Mouse (Mus musculus) hindbrain, embryonic 11.5 days (tissue): ENCODE results near the gene Tbc1d16. TPM values are rescaled to one million over a fixed set of nuclear protein-coding genes. Genes with fewer than 3 reads are reported as not detected.

Experiments used
- ATAC-seq: fragments of 200-750 bp; cut with Nextera tagmentation; 2 replicates; pipeline ENCODE4 v1.8.0; 2017; ENCODE audit warnings: mild to moderate bottlenecking, moderate TSS enrichment, moderate library complexity; ENCODE audit not compliant: low FRiP score
- DNase-seq: peaks from one replicate; pipeline ENCODE4 v3.0.0-alpha.2; 2015; ENCODE audit warnings: low spot score
- H3K27ac ChIP-seq: fragments of 300-500 bp; sonication (generic); 2 replicates; pipeline ENCODE4 v1.5.1; 2014; ENCODE audit warnings: mild to moderate bottlenecking, low read depth, low read length
- H3K27me3 ChIP-seq: fragments of 300-500 bp; sonication (generic); 2 replicates; pipeline ENCODE4 v1.6.1; 2014; ENCODE audit warnings: mild to moderate bottlenecking, low read length, moderate library complexity, mixed read lengths; ENCODE audit not compliant: control insufficient read depth, insufficient read depth
- H3K36me3 ChIP-seq: fragments of 300-500 bp; sonication (generic); 2 replicates; pipeline ENCODE4 v1.6.1; 2014; ENCODE audit warnings: mild to moderate bottlenecking, low read length, moderate library complexity, mixed read lengths; ENCODE audit not compliant: control insufficient read depth, insufficient read depth
- H3K4me1 ChIP-seq: fragments of 300-500 bp; sonication (generic); replicated peaks from 2 replicates; pipeline ENCODE4 v1.6.1; 2014; ENCODE audit warnings: low read length, mixed read lengths; ENCODE audit not compliant: control insufficient read depth, insufficient read depth
- H3K4me2 ChIP-seq: fragments of 300-500 bp; sonication (generic); replicated peaks from 2 replicates; pipeline ENCODE4 v1.6.1; 2014; ENCODE audit warnings: mild to moderate bottlenecking, low read depth, low read length
- H3K4me3 ChIP-seq: fragments of 300-500 bp; sonication (generic); 2 replicates; pipeline ENCODE4 v1.5.1; 2014; ENCODE audit warnings: low read depth, low read length
- H3K9ac ChIP-seq: fragments of 300-500 bp; sonication (generic); 2 replicates; pipeline ENCODE4 v1.6.1; 2014; ENCODE audit warnings: low read depth, low read length
- H3K9me3 ChIP-seq: fragments of 300-500 bp; sonication (generic); 2 replicates; pipeline ENCODE4 v1.6.1; 2016; ENCODE audit warnings: low read length; ENCODE audit not compliant: control insufficient read depth
- WGBS: fragments of 180-500 bp; shearing (Covaris S2); extraction: QIAGEN DNeasy Blood & Tissue Kit; methylation state at CpG from one replicate; pipeline ENCODE4 v1.1.7; 2014; 5-methylcytosine and 5-hydroxymethylcytosine counted together
- polyA plus RNA-seq: library from polyadenylated mRNA; unstranded; fragments of >200 nt; fragmentation: Nextera tagmentation; extraction: Ambion mirVana; gene quantifications from 2 replicates; pipeline ENCODE4 v1.2.1, GENCODE M21; 2014

The Tbc1d16 gene
- polyA plus RNA-seq, 1 experiment from 2014 or later: 20.7 TPM

DNA sequence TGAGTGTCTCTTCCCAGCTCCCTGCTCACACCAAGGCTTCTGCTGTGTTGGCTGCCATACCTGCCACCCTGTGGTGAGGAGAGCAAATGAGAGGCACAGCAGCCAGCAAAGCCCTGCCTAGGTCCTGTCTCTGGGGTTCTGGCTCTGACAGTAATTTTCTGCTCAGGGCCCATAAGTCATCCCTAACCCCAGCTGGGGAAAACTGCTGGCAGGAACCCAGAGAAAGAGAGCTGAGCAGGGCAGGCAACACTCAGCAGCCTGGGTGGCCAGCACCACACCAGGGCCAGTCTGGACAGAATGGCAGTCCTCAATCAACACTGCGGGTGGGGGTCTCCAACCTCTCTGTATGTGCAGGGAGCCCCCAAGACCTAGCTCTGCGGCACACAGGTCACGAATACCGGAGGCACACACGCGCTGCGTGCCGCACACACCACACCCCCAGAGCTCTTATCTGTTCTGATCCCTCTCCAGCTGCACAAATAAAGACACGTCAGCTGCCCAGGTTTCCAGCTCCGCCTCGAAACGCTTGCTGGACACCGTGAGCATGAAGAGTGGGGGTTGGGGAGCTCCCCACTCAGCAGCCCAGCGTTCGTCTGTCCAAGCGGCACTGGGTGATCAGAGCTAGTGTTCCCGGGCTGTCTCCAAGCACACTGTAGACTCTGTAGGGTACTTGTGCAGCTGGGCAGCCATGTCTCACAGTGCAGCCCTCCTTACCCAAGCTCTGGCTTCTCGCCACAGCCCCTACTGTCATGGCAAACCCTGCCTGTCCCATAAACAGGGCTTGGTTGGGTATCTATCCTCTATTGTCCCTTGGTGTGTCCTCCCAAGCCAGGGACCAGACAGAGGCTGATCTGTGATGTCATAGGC lies 13.0 kb downstream of the Tbc1d16 start:
- Histone ChIP-seq H3K9me3 (no peaks in the 10 kb centered on the region), H3K4me2 (peak overlapping the region; percentile 31), H3K27ac (peak overlapping the region; percentile 75), H3K4me3 (no peak overlapping the region), H3K9ac (peak overlapping the region; percentile 54), H3K4me1 (peaks cover 23% of the 10 kb centered on the region), H3K36me3 (no peaks in the 10 kb centered on the region), H3K27me3 (no peaks in the 10 kb centered on the region; the same call in 1 of the 2 replicates)
- ATAC-seq (peak; percentile 69), DNase-seq (peak; percentile 63)
- 15% methylated on average over 18 of the region's 18 CpGs for WGBS

- no peak for ATAC-seq
- 65% methylated on average over 19 of the region's 19 CpGs for WGBS
- Histone ChIP-seq H3K4me2 (no peak overlapping the region), H3K4me3 (no peak overlapping the region), H3K27me3 (no peaks in the 10 kb centered on the region; the same call in 1 of the 2 replicates), H3K36me3 (no peaks in the 10 kb centered on the region), H3K27ac (no peak overlapping the region), H3K9me3 (no peaks in the 10 kb centered on the region), H3K9ac (no peak overlapping the region), H3K4me1 (peaks cover 16% of the 10 kb centered on the region)
- peak; percentile 39 for DNase-seq
These were observed 15.0 kb downstream of the Tbc1d16 start for GRCm38 (mm10) chr11:119213166-119213885.

DNA sequence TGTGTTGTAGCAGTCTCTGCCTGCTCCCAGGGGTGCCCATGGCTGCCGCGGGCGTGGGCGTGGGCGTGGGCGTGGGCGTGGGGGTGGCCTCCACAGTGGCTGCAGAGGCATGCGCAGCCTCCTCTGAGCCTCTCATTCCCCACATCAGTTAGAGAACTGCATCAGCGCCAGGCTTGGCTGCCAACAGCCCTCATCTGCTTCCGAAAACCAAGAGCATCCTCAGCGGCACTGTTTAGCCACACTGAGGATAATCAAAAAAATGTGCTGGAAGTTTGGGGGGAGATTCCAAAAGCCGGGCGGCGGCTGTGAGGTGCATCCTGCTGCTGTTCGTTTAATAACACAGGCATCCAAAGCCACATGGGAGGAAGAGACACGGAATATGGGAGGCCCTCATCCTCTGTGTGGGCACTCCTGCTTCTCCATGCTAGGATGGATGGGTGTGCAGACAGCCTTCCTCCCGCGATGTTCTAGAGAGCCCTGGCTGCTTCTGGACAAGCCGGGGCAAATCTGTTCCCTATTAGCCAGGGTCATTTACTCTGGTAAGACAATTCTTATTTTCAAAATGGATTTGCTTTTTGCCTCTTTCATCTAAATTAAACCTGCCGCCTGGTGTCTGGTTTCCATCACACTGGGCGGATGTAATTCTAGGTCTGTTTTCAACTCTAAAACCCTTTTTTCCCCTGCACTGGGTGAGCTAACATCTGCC lies 16.5 kb downstream of the Tbc1d16 start:
- Histone ChIP-seq H3K27me3 (no peaks in the 10 kb centered on the region; the same call in 1 of the 2 replicates), H3K9me3 (no peaks in the 10 kb centered on the region), H3K4me1 (peaks cover 16% of the 10 kb centered on the region), H3K27ac (no peak overlapping the region), H3K4me2 (no peak overlapping the region), H3K9ac (no peak overlapping the region), H3K36me3 (peaks cover 5% of the 10 kb centered on the region; the same call in 1 of the 2 replicates), H3K4me3 (no peak overlapping the region)
- ATAC-seq (no peak), DNase-seq (no peak)
- WGBS: 78% methylated on average over 21 of the region's 21 CpGs

DNA sequence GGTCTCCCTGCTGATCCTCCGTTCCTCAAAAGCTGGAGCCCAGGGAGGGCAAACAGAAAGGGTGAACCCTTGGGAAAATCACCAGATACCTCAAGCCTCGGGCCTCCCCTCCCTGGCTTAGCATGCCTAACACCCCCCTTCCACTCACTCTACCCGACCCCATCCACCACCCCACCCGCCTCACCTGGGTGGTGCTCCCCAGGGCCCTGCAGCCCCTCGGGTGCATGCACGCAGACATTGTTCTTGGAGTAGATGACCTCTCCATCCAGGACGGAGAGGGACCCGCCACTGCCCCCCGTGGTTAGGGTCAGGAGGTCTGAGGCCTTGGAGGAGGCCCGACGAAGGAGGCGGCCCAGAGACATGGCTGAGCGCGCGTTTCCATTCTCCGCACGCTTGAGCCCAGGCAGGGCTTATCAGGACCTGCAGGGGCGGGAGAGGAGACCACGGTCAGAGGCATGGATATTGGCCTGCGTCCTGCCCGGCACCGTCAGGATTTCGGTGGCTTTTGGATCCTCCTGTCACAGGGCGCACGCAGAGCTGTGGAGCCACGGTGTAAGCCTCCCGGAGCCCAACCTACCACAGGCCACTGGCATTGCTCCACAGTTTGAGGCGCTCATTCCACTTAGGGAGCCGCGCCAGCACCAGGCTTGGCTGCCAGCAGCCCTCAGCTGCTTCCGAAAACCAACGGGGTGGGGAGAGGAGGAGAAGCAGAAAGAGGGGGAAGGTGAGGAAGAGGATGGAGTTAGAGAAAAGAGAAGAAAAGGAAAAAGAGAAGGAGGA lies 17.8 kb downstream of the Tbc1d16 start:
- WGBS: 58% methylated on average over 32 of the region's 32 CpGs
- no peak overlapping the region for H3K4me3 ChIP-seq
- DNase-seq: no peak
- H3K36me3 ChIP-seq: peaks cover 5% of the 10 kb centered on the region; the same call in 1 of the 2 replicates
- H3K9me3 ChIP-seq: no peaks in the 10 kb centered on the region
- no peak overlapping the region for H3K4me2 ChIP-seq
- H3K9ac ChIP-seq: no peak overlapping the region
- H3K4me1 ChIP-seq: peaks cover 7% of the 10 kb centered on the region
- no peaks in the 10 kb centered on the region; the same call in 1 of the 2 replicates for H3K27me3 ChIP-seq
- no peak for ATAC-seq
- H3K27ac ChIP-seq: no peak overlapping the region

DNA sequence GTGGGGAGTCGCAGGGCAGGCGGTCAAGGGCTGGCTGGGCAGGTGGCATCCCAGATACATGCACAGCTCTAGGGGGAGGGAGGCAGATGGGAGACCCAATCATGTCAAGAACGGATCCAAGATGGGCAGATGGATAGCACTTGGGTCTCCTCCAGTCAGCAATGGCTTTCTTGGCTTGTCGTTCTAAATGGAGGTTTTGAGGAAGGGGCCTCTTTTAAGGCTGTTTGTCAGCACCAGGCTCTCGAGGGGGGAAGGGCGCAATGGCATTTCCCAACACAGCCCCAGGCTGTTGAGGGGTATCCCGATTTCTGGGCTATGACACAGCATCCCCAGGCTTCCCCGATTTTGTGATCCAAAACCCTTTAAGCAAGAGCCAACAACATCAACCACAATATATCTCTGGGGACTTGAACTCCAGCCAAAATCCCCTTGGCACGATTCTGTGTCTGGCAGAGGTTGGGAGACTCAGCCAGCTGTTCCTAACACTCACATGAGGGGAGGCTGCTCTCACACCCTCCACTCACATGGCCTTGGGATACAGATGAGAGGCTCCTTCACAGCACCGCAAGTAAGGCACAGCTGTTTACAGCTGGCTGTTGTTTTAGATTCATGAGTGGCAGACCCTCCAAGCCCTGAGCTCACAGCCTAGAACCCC lies 18.8 kb downstream of the Tbc1d16 start:
- H3K9ac ChIP-seq: no peak overlapping the region
- H3K9me3 ChIP-seq: no peaks in the 10 kb centered on the region
- no peak for DNase-seq
- no peak for ATAC-seq
- H3K4me2 ChIP-seq: no peak overlapping the region
- no peak overlapping the region for H3K4me3 ChIP-seq
- H3K27me3 ChIP-seq: no peaks in the 10 kb centered on the region
- no peak overlapping the region for H3K27ac ChIP-seq
- 83% methylated on average over 10 of the region's 10 CpGs for WGBS
- no peaks in the 10 kb centered on the region for H3K4me1 ChIP-seq
- peaks cover 9% of the 10 kb centered on the region; the same call in 1 of the 2 replicates for H3K36me3 ChIP-seq

DNA sequence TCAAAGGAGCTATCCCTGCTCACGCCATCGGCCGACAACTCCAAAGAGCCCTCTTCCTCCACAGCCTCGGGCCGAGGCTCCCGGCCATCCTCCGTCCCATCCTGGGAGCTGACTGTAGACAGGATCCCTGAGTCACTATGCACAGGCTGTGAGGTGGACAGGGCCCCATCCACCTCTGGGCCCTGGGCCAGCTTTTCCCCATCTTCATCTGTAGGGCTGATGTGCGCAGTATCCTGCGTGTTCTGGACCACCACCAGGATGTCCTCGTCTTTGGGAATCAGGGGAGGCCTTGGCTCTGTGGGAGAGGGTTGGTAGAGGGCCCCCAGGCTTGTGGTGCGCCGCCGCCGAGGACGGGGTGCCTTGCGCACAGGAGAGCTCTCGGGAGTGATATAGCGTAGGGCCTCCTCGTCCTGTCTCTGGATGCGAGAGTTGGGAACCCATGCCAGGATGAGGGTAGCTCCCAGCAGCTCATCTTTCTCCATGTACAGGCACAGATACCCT lies 19.4 kb downstream of the Tbc1d16 start:
- Histone ChIP-seq H3K36me3 (peaks cover 9% of the 10 kb centered on the region; the same call in 1 of the 2 replicates), H3K9me3 (no peaks in the 10 kb centered on the region), H3K4me1 (no peaks in the 10 kb centered on the region), H3K9ac (no peak overlapping the region), H3K27me3 (no peaks in the 10 kb centered on the region), H3K4me2 (no peak overlapping the region), H3K27ac (no peak overlapping the region), H3K4me3 (no peak overlapping the region)
- 94% methylated on average over 20 of the region's 20 CpGs for WGBS
- ATAC-seq (no peak), DNase-seq (no peak)

GRCm38 (mm10) chr11:119207986-119208385 lies 20.3 kb downstream of the Tbc1d16 start:
- 75% methylated on average over 6 of the region's 6 CpGs for WGBS
- Histone ChIP-seq H3K9ac (no peak overlapping the region), H3K4me3 (no peak overlapping the region), H3K27me3 (no peaks in the 10 kb centered on the region), H3K36me3 (peaks cover 9% of the 10 kb centered on the region; the same call in 1 of the 2 replicates), H3K27ac (no peak overlapping the region), H3K4me2 (no peak overlapping the region), H3K9me3 (no peaks in the 10 kb centered on the region), H3K4me1 (no peaks in the 10 kb centered on the region)
- DNase-seq (no peak), ATAC-seq (no peak)
